Comparison of ENCODE assay signal across 9 mouse cellular contexts in the genomic region with DNA sequence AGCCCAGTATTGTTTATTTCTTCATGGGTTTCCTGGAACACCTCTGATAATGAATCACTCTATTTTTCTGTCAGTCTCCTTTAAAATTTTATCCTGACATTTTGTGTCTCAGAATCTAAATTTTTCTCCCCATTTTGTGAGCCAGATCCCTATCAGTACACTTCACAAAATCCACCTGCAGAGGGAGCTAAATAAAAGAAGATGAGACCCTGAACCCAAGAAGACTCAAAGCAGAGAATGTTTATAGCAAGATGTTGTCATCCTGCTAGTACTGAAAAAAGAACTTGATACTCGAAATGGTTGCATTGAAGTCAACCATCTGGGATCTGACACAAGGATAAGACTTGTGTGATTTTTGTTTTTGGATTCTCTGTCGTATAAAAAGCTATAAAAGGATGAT. TPM values are rescaled to one million over a fixed set of nuclear protein-coding genes. Genes with fewer than 3 reads are reported as not detected.
DNase-seq lines count a peak whose midpoint lies in the region; ATAC-seq and TF ChIP-seq lines count a peak whose summit lies in the region.
"Had no signal": no experiment of that assay in that cellular context is flagged by ENCODE, and none has a peak within 500 bp of the region (broad histone marks: within the 10 kb centered on the region; RNA-seq: fewer than 3 reads in every experiment).

No protein-coding gene starts in this region.

- DNase-seq in gastrocnemius, adult 2 months, result no peak
- no peak for DNase-seq in gastrocnemius, postnatal 25 days
- peak; percentile 70 for DNase-seq in midbrain, postnatal 0 days (ENCODE audit: low spot score)
- peak; percentile 78 for DNase-seq in brain, adult 2 months (ENCODE audit: low read depth, low spot score)
- DNase-seq in retina, embryonic 14.5 days (ENCODE audit: low spot score), result peak; percentile 77
- DNase-seq: gastrocnemius, postnatal 36 days had no signal

- no peaks in the 10 kb centered on the region for H3K4me1 ChIP-seq in midbrain, postnatal 0 days (ENCODE audit: insufficient read depth, low read length)
- no peaks in the 10 kb centered on the region for H3K4me1 ChIP-seq in midbrain, embryonic 15.5 days
- no peaks in the 10 kb centered on the region; the same call in 1 of the 2 replicates for H3K4me1 ChIP-seq in midbrain, embryonic 13.5 days (replicated peaks)
- H3K4me1 ChIP-seq in midbrain, embryonic 16.5 days (ENCODE audit: control insufficient read depth, insufficient read depth, low read length), result no peaks in the 10 kb centered on the region

- 34% methylated on average over 2 of the region's 2 CpGs for WGBS in midbrain, postnatal 0 days
- 29% methylated on average over 2 of the region's 2 CpGs for WGBS in midbrain, embryonic 15.5 days
- 40% methylated on average over 2 of the region's 2 CpGs for WGBS in midbrain, embryonic 13.5 days
- 30% methylated on average over 2 of the region's 2 CpGs for WGBS in midbrain, embryonic 16.5 days

- H3K9me3 ChIP-seq in midbrain, postnatal 0 days (ENCODE audit: low read length), result no peaks in the 10 kb centered on the region
- H3K9me3 ChIP-seq in midbrain, embryonic 15.5 days, result no peaks in the 10 kb centered on the region
- H3K9me3 ChIP-seq in midbrain, embryonic 13.5 days, result no peaks in the 10 kb centered on the region
- H3K9me3 ChIP-seq in midbrain, embryonic 16.5 days (replicated peaks; ENCODE audit: control insufficient read depth, low read length, poor library complexity, severe bottlenecking), result no peaks in the 10 kb centered on the region

- no peak overlapping the region; the same call in 1 of the 2 replicates for H3K27ac ChIP-seq in gastrocnemius, adult 2 months
- H3K27ac ChIP-seq in midbrain, postnatal 0 days (ENCODE audit: low read depth, low read length), result peak overlapping the region; percentile 26; the same call in 1 of the 2 replicates
- H3K27ac ChIP-seq in midbrain, embryonic 15.5 days, result no peak overlapping the region
- no peak overlapping the region for H3K27ac ChIP-seq in midbrain, embryonic 13.5 days
- no peak overlapping the region; the same call in 1 of the 2 replicates for H3K27ac ChIP-seq in midbrain, embryonic 16.5 days (ENCODE audit: low read length)

- intact Hi-C loops in gastrocnemius, adult 2 months (cut with DNase I), result loop anchor here (5.0 kb wide), 2 partner anchors 36 to 51 kb away; no protein-coding TSS in a partner anchor

- H3K9ac ChIP-seq in midbrain, postnatal 0 days (replicated peaks; ENCODE audit: low read length, poor library complexity, severe bottlenecking), result no peak overlapping the region
- H3K9ac ChIP-seq in midbrain, embryonic 15.5 days, result no peak overlapping the region
- H3K9ac ChIP-seq in midbrain, embryonic 13.5 days (replicated peaks), result no peak overlapping the region
- no peak overlapping the region for H3K9ac ChIP-seq in midbrain, embryonic 16.5 days (ENCODE audit: low read depth, low read length)

- H3K4me2 ChIP-seq in midbrain, postnatal 0 days (ENCODE audit: low read depth, low read length, poor library complexity, severe bottlenecking), result no peak overlapping the region
- H3K4me2 ChIP-seq in midbrain, embryonic 15.5 days, result no peak overlapping the region
- H3K4me2 ChIP-seq in midbrain, embryonic 13.5 days (replicated peaks), result no peak overlapping the region
- no peak overlapping the region for H3K4me2 ChIP-seq in midbrain, embryonic 16.5 days (ENCODE audit: low read length)

- H3K36me3 ChIP-seq in midbrain, postnatal 0 days (ENCODE audit: insufficient read depth, low read length), result no peaks in the 10 kb centered on the region
- no peaks in the 10 kb centered on the region for H3K36me3 ChIP-seq in midbrain, embryonic 15.5 days (replicated peaks)
- H3K36me3 ChIP-seq in midbrain, embryonic 13.5 days, result no peaks in the 10 kb centered on the region; the same call in 1 of the 2 replicates
- H3K36me3 ChIP-seq in midbrain, embryonic 16.5 days (ENCODE audit: control insufficient read depth, insufficient read depth, low read length), result peaks cover 2% of the 10 kb centered on the region; the same call in 1 of the 2 replicates

- peak; percentile 66 for TF ChIP-seq CTCF in gastrocnemius, adult 2 months (IDR thresholded peaks at IDR 0.05)
- TF ChIP-seq CTCF in midbrain, postnatal 0 days (IDR thresholded peaks at IDR 0.05), result peak; percentile 74

- H3K27me3 ChIP-seq in midbrain, postnatal 0 days (ENCODE audit: insufficient read depth, low read length), result no peaks in the 10 kb centered on the region
- no peaks in the 10 kb centered on the region for H3K27me3 ChIP-seq in midbrain, embryonic 15.5 days (replicated peaks)
- H3K27me3 ChIP-seq in midbrain, embryonic 13.5 days, result no peaks in the 10 kb centered on the region
- no peaks in the 10 kb centered on the region for H3K27me3 ChIP-seq in midbrain, embryonic 16.5 days (ENCODE audit: control insufficient read depth, insufficient read depth, low read depth, low read length)

- H3K4me3 ChIP-seq in gastrocnemius, adult 2 months, result no peak overlapping the region
- no peak overlapping the region for H3K4me3 ChIP-seq in midbrain, postnatal 0 days (ENCODE audit: low read depth, low read length)
- H3K4me3 ChIP-seq in midbrain, embryonic 15.5 days, result no peak overlapping the region
- no peak overlapping the region for H3K4me3 ChIP-seq in midbrain, embryonic 13.5 days (replicated peaks)
- no peak overlapping the region for H3K4me3 ChIP-seq in midbrain, embryonic 16.5 days (ENCODE audit: low read depth, low read length)

- ATAC-seq in midbrain, postnatal 0 days (ENCODE audit: low FRiP score), result no peak
- no peak for ATAC-seq in midbrain, embryonic 15.5 days (replicated peaks)
- ATAC-seq in midbrain, embryonic 13.5 days, result no peak
- ATAC-seq in midbrain, embryonic 16.5 days, result no peak

RNA-seq across cellular contexts. Expression of a gene that starts 40.1 kb away (rescaled TPM):
- total RNA-seq in gastrocnemius, adult 2 months (2021), result 100 to 1,000 TPM; 154 to 161 TPM
- total RNA-seq in gastrocnemius, postnatal 25 days (2021), result 100 to 1,000 TPM; 132 to 134 TPM
- total RNA-seq in midbrain, postnatal 0 days (2014; rRNA removed), result 131 and 161 TPM in 2 replicates
- polyA plus RNA-seq in midbrain, postnatal 0 days (2015; fragmentation: Nextera tagmentation; extraction: Ambion mirVana), result 66.8 and 80.7 TPM in 2 replicates
- 85.5 and 88.9 TPM in 2 replicates for polyA plus RNA-seq in midbrain, embryonic 15.5 days (2015; fragmentation: Nextera tagmentation; extraction: Ambion mirVana)
- polyA plus RNA-seq in midbrain, embryonic 13.5 days (2015; fragmentation: Nextera tagmentation; extraction: Ambion mirVana), result 108 and 109 TPM in 2 replicates
- 82.7 and 92.9 TPM in 2 replicates for polyA plus RNA-seq in midbrain, embryonic 16.5 days (2015; fragmentation: Nextera tagmentation; extraction: Ambion mirVana)

Comparison
In these comparisons a context has a peak if more than half of its experiments do, and no peak if none do; other contexts are left out.
1. DNase-seq: peak in midbrain, postnatal 0 days (single experiment), brain, adult 2 months (single experiment) and retina, embryonic 14.5 days (single experiment); none in gastrocnemius, adult 2 months (single experiment) and gastrocnemius, postnatal 25 days (single experiment).